Mouse (Mus musculus): Measurements from ENCODE around the gene She.

The She gene

GRCm38 (mm10) chr3:89898011-89898410 is 66.8 kb downstream of the She start:
- no peak for DNase-seq (ENCODE audit: low read depth, low spot score)
- H3K27me3 ChIP-seq (ENCODE audit: control insufficient read depth, insufficient read depth, low read length, poor library complexity, severe bottlenecking) = no peaks in the 10 kb centered on the region
- no peaks in the 10 kb centered on the region for H3K36me3 ChIP-seq (ENCODE audit: control insufficient read depth, insufficient read depth, low read length, poor library complexity, severe bottlenecking)

GRCm38 (mm10) chr3:89898870-89899510 is 67.8 kb downstream of the She start:
- Histone ChIP-seq H3K36me3 (ENCODE audit: control insufficient read depth, insufficient read depth, low read length, poor library complexity, severe bottlenecking) (no peaks in the 10 kb centered on the region), H3K27me3 (ENCODE audit: control insufficient read depth, insufficient read depth, low read length, poor library complexity, severe bottlenecking) (no peaks in the 10 kb centered on the region)
- no peak for DNase-seq (ENCODE audit: low read depth, low spot score)

DNA sequence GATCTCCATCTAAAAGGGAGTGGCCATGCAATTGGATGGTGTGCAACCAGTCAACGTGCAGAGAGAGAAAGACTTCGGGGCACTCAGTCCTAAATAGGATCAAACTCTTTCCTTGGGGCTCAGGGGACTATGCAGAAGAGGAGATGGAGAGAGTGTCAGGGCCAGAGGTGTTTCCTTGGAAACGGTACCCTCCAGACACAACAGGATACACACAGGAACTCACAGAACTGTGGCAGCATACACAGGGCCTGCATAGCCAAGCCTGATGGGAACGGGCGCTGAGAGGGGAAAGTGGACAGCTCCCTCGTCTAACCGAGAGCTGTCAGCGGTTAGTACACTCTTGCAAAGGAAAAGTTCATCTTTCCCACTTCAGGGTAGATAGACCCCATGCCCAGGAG is 68.3 kb downstream of the She start:
- DNase-seq (ENCODE audit: low read depth, low spot score) = no peak
- H3K27me3 ChIP-seq (ENCODE audit: control insufficient read depth, insufficient read depth, low read length, poor library complexity, severe bottlenecking) = no peaks in the 10 kb centered on the region
- no peaks in the 10 kb centered on the region for H3K36me3 ChIP-seq (ENCODE audit: control insufficient read depth, insufficient read depth, low read length, poor library complexity, severe bottlenecking)

GRCm38 (mm10) chr3:89907846-89908245 is 76.7 kb downstream of the She start:
- H3K36me3 ChIP-seq (ENCODE audit: control insufficient read depth, insufficient read depth, low read length, poor library complexity, severe bottlenecking) = no peaks in the 10 kb centered on the region
- no peaks in the 10 kb centered on the region for H3K27me3 ChIP-seq (ENCODE audit: control insufficient read depth, insufficient read depth, low read length, poor library complexity, severe bottlenecking)
- DNase-seq (ENCODE audit: low read depth, low spot score) = no peak

Data from splenic B cell, adult 2 months (primary cell).